Mouse (Mus musculus) adrenal gland, postnatal 4 days (tissue): Measurements from ENCODE around the gene Ackr1. TPM values are rescaled to one million over a fixed set of nuclear protein-coding genes. Genes with fewer than 3 reads are reported as not detected.
"Not testable (repeated sequence)": the region's sequence is repeated elsewhere in the genome, so short reads cannot be mapped to it uniquely, and the experiment has no call there.

ENCODE experiments used
- DNase-seq, 2 experiments: peaks; one replicate each; pipeline ENCODE4 v3.0.0; 2021 to 2022; ENCODE audit warnings: low spot score in 2 of 2, mixed read lengths in 2 of 2
- total RNA-seq, 2 experiments: library from RNA; stranded (reverse); gene quantifications; 2 replicates each; pipeline ENCODE4 v1.2.3; 2021

Ackr1 gene
- total RNA-seq, 2 experiments from 2014 or later = 5.0 to 6.2 TPM

- DNase-seq = not testable (repeated sequence)
These were observed 30.8 kb downstream of the Ackr1 start for GRCm38 (mm10) chr1:173302795-173303194.

Other genes with a start within 250 kb of the Ackr1 start
- not detected for gene Olfr1408, start 196.4 kb downstream of the Ackr1 start, total RNA-seq
- gene Olfr1406, start 143.1 kb downstream of the Ackr1 start, total RNA-seq = not detected
- not detected for gene Olfr218, start 135.9 kb downstream of the Ackr1 start, total RNA-seq
- not detected for gene Olfr1404, start 121.4 kb downstream of the Ackr1 start, total RNA-seq
- gene Fcer1a, start 106.5 kb downstream of the Ackr1 start, total RNA-seq = under 1 TPM; 0.36 to 0.40 TPM
- not detected for gene Olfr418, start 67.7 kb downstream of the Ackr1 start, total RNA-seq
- not detected for gene Mptx2, start 56.0 kb downstream of the Ackr1 start, total RNA-seq
- 1 to 10 TPM; 2.3 to 2.7 TPM for gene Aim2, start 17.1 kb upstream of the Ackr1 start, total RNA-seq
- gene Cadm3, start 33.9 kb upstream of the Ackr1 start, total RNA-seq = 10 to 100 TPM; 15.6 to 17.7 TPM
- gene Ifi206, start 157.3 kb upstream of the Ackr1 start, total RNA-seq = under 1 TPM; 0.17 to 0.34 TPM
- not detected for gene Ifi214, start 202.2 kb upstream of the Ackr1 start, total RNA-seq